ENCODE assay signal across 11 mouse cellular contexts in the genomic region with DNA sequence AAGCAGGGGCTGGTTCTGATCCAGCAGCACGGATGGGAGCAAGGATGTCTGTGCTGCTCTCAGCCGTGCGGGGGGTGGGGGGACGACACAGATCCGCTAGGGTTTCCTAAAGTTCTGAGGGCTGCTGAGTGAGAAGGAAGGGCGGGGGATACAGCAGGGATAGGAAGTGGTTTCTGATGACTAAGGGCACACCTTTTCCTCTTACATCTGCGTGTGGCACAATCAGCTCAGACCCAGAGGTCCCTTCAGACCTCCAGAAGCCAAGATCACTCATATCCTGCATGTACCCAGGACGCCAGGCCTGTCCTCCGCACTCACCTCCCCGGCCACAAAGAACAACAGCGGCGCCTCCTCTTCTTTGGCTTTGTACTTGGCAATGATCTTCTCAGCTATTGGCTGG. TPM values are rescaled to one million over a fixed set of nuclear protein-coding genes. Genes with fewer than 3 reads are reported as not detected.
DNase-seq lines count a peak whose midpoint lies in the region; ATAC-seq and TF ChIP-seq lines count a peak whose summit lies in the region.
"Had no signal": no experiment of that assay in that cellular context is flagged by ENCODE, and none has a peak within 500 bp of the region (broad histone marks: within the 10 kb centered on the region; RNA-seq: fewer than 3 reads in every experiment).

No protein-coding gene starts in this region.

- no peak overlapping the region for H3K27ac ChIP-seq in forebrain, embryonic 14.5 days (ENCODE audit: low read depth, low read length)
- no peak overlapping the region for H3K27ac ChIP-seq in forebrain, embryonic 16.5 days (ENCODE audit: low read length)
- H3K27ac ChIP-seq in layer of hippocampus, adult 2 months, result peak overlapping the region; percentile 32; the same call in 1 of the 2 replicates
- H3K27ac ChIP-seq in bone marrow, adult 2 months (ENCODE audit: control insufficient read depth, insufficient read depth, low read depth, low read length, poor library complexity), result peak overlapping the region; percentile 85
- peak overlapping the region; percentile 81 for H3K27ac ChIP-seq in midbrain, embryonic 12.5 days (replicated peaks)
- H3K27ac ChIP-seq: hindbrain, embryonic 15.5 days had no signal

- peak; percentile 51 for TF ChIP-seq POLR2A in bone marrow, adult 2 months (IDR thresholded peaks at IDR 0.05; ENCODE audit: borderline replicate concordance, control insufficient read depth, low read depth, low read length)

- WGBS in forebrain, embryonic 14.5 days, result 72% methylated on average over 12 of the region's 12 CpGs
- WGBS in forebrain, embryonic 16.5 days, result 70% methylated on average over 12 of the region's 12 CpGs
- 3% methylated on average over 12 of the region's 12 CpGs for WGBS in bone marrow, adult 2 months
- WGBS in midbrain, embryonic 12.5 days, result 68% methylated on average over 12 of the region's 12 CpGs

- H3K9ac ChIP-seq in forebrain, embryonic 14.5 days (ENCODE audit: low read length), result peak overlapping the region; percentile 14
- no peak overlapping the region for H3K9ac ChIP-seq in forebrain, embryonic 16.5 days (replicated peaks; ENCODE audit: low read depth, low read length)
- no peak overlapping the region for H3K9ac ChIP-seq in midbrain, embryonic 12.5 days (replicated peaks)
- H3K9ac ChIP-seq: hindbrain, embryonic 15.5 days had no signal

- no peaks in the 10 kb centered on the region for H3K9me3 ChIP-seq in forebrain, embryonic 14.5 days (replicated peaks; ENCODE audit: control insufficient read depth, low read length)
- no peaks in the 10 kb centered on the region for H3K9me3 ChIP-seq in forebrain, embryonic 16.5 days (ENCODE audit: control insufficient read depth, low read length)
- H3K9me3 ChIP-seq in midbrain, embryonic 12.5 days, result no peaks in the 10 kb centered on the region
- H3K9me3 ChIP-seq: hindbrain, embryonic 15.5 days had no signal

- H3K27me3 ChIP-seq in forebrain, embryonic 14.5 days (replicated peaks; ENCODE audit: control insufficient read depth, insufficient read depth, low read length), result no peaks in the 10 kb centered on the region
- H3K27me3 ChIP-seq in forebrain, embryonic 16.5 days (replicated peaks; ENCODE audit: control insufficient read depth, insufficient read depth, low read length), result no peaks in the 10 kb centered on the region
- H3K27me3 ChIP-seq in midbrain, embryonic 12.5 days, result peaks cover 12% of the 10 kb centered on the region
- H3K27me3 ChIP-seq: CH12.LX; hindbrain, embryonic 15.5 days had no signal

- no peak for ATAC-seq in forebrain, embryonic 14.5 days
- ATAC-seq in forebrain, embryonic 16.5 days, result no peak
- ATAC-seq in midbrain, embryonic 12.5 days (ENCODE audit: low FRiP score, low read depth), result no peak

- TF ChIP-seq CTCF in layer of hippocampus, adult 2 months (conservative IDR thresholded peaks at IDR 0.05), result no peak
- no peak for TF ChIP-seq CTCF in bone marrow, adult 2 months (IDR thresholded peaks at IDR 0.05; ENCODE audit: control insufficient read depth, insufficient read depth, low read length)

- no peak for DNase-seq in forebrain, embryonic 14.5 days (ENCODE audit: low spot score)
- DNase-seq in layer of hippocampus, adult 2 months (ENCODE audit: low spot score in 2 of 2), result no peak
- no peak for DNase-seq in layer of hippocampus, postnatal 14 days (ENCODE audit: low spot score in 2 of 2)
- no peak for DNase-seq in retina, embryonic 14.5 days (ENCODE audit: low spot score)
- no peak for DNase-seq in layer of hippocampus, postnatal 25 days (ENCODE audit: extremely low spot score in 1 of 2, low spot score in 1 of 2)

- no peak overlapping the region for H3K4me2 ChIP-seq in forebrain, embryonic 14.5 days (ENCODE audit: low read length)
- no peak overlapping the region for H3K4me2 ChIP-seq in forebrain, embryonic 16.5 days (ENCODE audit: low read length)
- no peak overlapping the region for H3K4me2 ChIP-seq in midbrain, embryonic 12.5 days (replicated peaks)
- H3K4me2 ChIP-seq: hindbrain, embryonic 15.5 days had no signal

- peaks cover 18% of the 10 kb centered on the region for H3K4me1 ChIP-seq in forebrain, embryonic 14.5 days (ENCODE audit: control insufficient read depth, insufficient read depth, low read length)
- peaks cover 21% of the 10 kb centered on the region for H3K4me1 ChIP-seq in forebrain, embryonic 16.5 days (replicated peaks; ENCODE audit: control insufficient read depth, insufficient read depth, low read length)
- peaks cover 2% of the 10 kb centered on the region for H3K4me1 ChIP-seq in bone marrow, adult 2 months (ENCODE audit: control insufficient read depth, insufficient read depth, low read length)
- peaks cover 49% of the 10 kb centered on the region for H3K4me1 ChIP-seq in midbrain, embryonic 12.5 days

- no peak overlapping the region for H3K4me3 ChIP-seq in forebrain, embryonic 14.5 days (ENCODE audit: low read depth, low read length)
- H3K4me3 ChIP-seq in forebrain, embryonic 16.5 days (replicated peaks; ENCODE audit: low read length), result no peak overlapping the region
- no peak overlapping the region for H3K4me3 ChIP-seq in layer of hippocampus, adult 2 months
- peak overlapping the region; percentile 13 for H3K4me3 ChIP-seq in bone marrow, adult 2 months (replicated peaks; ENCODE audit: control insufficient read depth, low read depth, low read length)
- H3K4me3 ChIP-seq in midbrain, embryonic 12.5 days, result no peak overlapping the region
- H3K4me3 ChIP-seq: hindbrain, embryonic 15.5 days had no signal

- 0 out of 2 replicates have a peak, but pooled peaks cover 3% of the 10 kb centered on the region for H3K36me3 ChIP-seq in forebrain, embryonic 14.5 days (ENCODE audit: control insufficient read depth, insufficient read depth, low read length)
- no peaks in the 10 kb centered on the region for H3K36me3 ChIP-seq in forebrain, embryonic 16.5 days (ENCODE audit: control insufficient read depth, insufficient read depth)
- peaks cover 16% of the 10 kb centered on the region; the same call in 1 of the 2 replicates for H3K36me3 ChIP-seq in midbrain, embryonic 12.5 days
- H3K36me3 ChIP-seq: hindbrain, embryonic 15.5 days had no signal

RNA-seq across cellular contexts. Expression of gene Glod4, which starts 17.7 kb away (rescaled TPM):
- polyA plus RNA-seq in forebrain, embryonic 14.5 days (2014; fragmentation: Nextera tagmentation; extraction: Ambion mirVana), result 137 and 144 TPM in 2 replicates
- polyA plus RNA-seq in forebrain, embryonic 16.5 days (2015; fragmentation: Nextera tagmentation; extraction: Ambion mirVana), result 127 and 129 TPM in 2 replicates
- 10 to 100 TPM; 49.9 to 56.2 TPM for total RNA-seq in layer of hippocampus, adult 2 months (2021)
- total RNA-seq in layer of hippocampus, postnatal 14 days (2021), result 10 to 100 TPM; 47.8 to 50.4 TPM
- 23.6 and 25.0 TPM in 2 replicates for polyA plus RNA-seq in bone marrow, adult 2 months (2011; ENCODE audit: insufficient read depth, insufficient read length, low replicate concordance, missing spikeins)
- polyA plus RNA-seq in midbrain, embryonic 12.5 days (2016; fragmentation: Nextera tagmentation; extraction: Ambion mirVana), result 113 and 116 TPM in 2 replicates
- 10 to 100 TPM; 51.0 to 57.8 TPM for total RNA-seq in layer of hippocampus, postnatal 25 days (2021)

RNA-seq across cellular contexts. Expression of gene Mrm3, which starts 17.7 kb away (rescaled TPM):
- 21.6 and 23.8 TPM in 2 replicates for polyA plus RNA-seq in forebrain, embryonic 14.5 days (2014; fragmentation: Nextera tagmentation; extraction: Ambion mirVana)
- polyA plus RNA-seq in forebrain, embryonic 16.5 days (2015; fragmentation: Nextera tagmentation; extraction: Ambion mirVana), result 21.8 and 24.6 TPM in 2 replicates
- 10 to 100 TPM; 15.7 to 18.3 TPM for total RNA-seq in layer of hippocampus, adult 2 months (2021)
- 10 to 100 TPM; 15.7 to 15.8 TPM for total RNA-seq in layer of hippocampus, postnatal 14 days (2021)
- polyA plus RNA-seq in bone marrow, adult 2 months (2011; ENCODE audit: insufficient read depth, insufficient read length, low replicate concordance, missing spikeins), result 3.7 and 8.0 TPM in 2 replicates
- polyA plus RNA-seq in midbrain, embryonic 12.5 days (2016; fragmentation: Nextera tagmentation; extraction: Ambion mirVana), result 16.4 and 17.7 TPM in 2 replicates
- total RNA-seq in layer of hippocampus, postnatal 25 days (2021), result 10 to 100 TPM; 17.2 to 17.4 TPM

RNA-seq across cellular contexts. Expression of gene Gemin4, which starts 43.8 kb away (rescaled TPM):
- 25.0 and 25.7 TPM in 2 replicates for polyA plus RNA-seq in forebrain, embryonic 14.5 days (2014; fragmentation: Nextera tagmentation; extraction: Ambion mirVana)
- polyA plus RNA-seq in forebrain, embryonic 16.5 days (2015; fragmentation: Nextera tagmentation; extraction: Ambion mirVana), result 17.7 and 20.5 TPM in 2 replicates
- total RNA-seq in layer of hippocampus, adult 2 months (2021), result 1 to 10 TPM; 4.9 to 5.6 TPM
- 1 to 10 TPM; 6.5 to 7.2 TPM for total RNA-seq in layer of hippocampus, postnatal 14 days (2021)
- polyA plus RNA-seq in bone marrow, adult 2 months (2011; ENCODE audit: insufficient read depth, insufficient read length, low replicate concordance, missing spikeins), result 2.2 TPM in 1 of 2 replicates, not detected in the other
- polyA plus RNA-seq in midbrain, embryonic 12.5 days (2016; fragmentation: Nextera tagmentation; extraction: Ambion mirVana), result 26.2 and 33.1 TPM in 2 replicates
- 10 to 100 TPM in 1 of 2 experiments, 1 to 10 TPM in 1; 7.2 to 11.7 TPM for total RNA-seq in layer of hippocampus, postnatal 25 days (2021)

RNA-seq across cellular contexts. Expression of gene Dbil5, which starts 43.8 kb away (rescaled TPM):
- not detected in 2 replicates for polyA plus RNA-seq in forebrain, embryonic 14.5 days (2014; fragmentation: Nextera tagmentation; extraction: Ambion mirVana)
- 0.77 TPM in 1 of 2 replicates, not detected in the other for polyA plus RNA-seq in forebrain, embryonic 16.5 days (2015; fragmentation: Nextera tagmentation; extraction: Ambion mirVana)
- 1 to 10 TPM in 1 of 2 experiments, under 1 TPM in 1; 0.91 to 1.6 TPM for total RNA-seq in layer of hippocampus, adult 2 months (2021)
- total RNA-seq in layer of hippocampus, postnatal 14 days (2021), result 1 to 10 TPM in 1 of 2 experiments, under 1 TPM in 1; 0.62 to 1.7 TPM
- polyA plus RNA-seq in bone marrow, adult 2 months (2011; ENCODE audit: insufficient read depth, insufficient read length, low replicate concordance, missing spikeins), result not detected in 2 replicates
- 0.88 TPM in 1 of 2 replicates, not detected in the other for polyA plus RNA-seq in midbrain, embryonic 12.5 days (2016; fragmentation: Nextera tagmentation; extraction: Ambion mirVana)
- total RNA-seq in layer of hippocampus, postnatal 25 days (2021), result 1 to 10 TPM; 1.2 to 1.4 TPM
- polyA plus RNA-seq: limb, embryonic 11.5 days had no signal

Comparison
In these comparisons a context has a peak if more than half of its experiments do, and no peak if none do; other contexts are left out.
1. H3K27ac ChIP-seq: peak in layer of hippocampus, adult 2 months (single experiment), bone marrow, adult 2 months (single experiment) and midbrain, embryonic 12.5 days (single experiment); none in forebrain, embryonic 14.5 days (single experiment) and forebrain, embryonic 16.5 days (single experiment).